Mouse (Mus musculus): Measurements from ENCODE around the gene Olfr1423. TPM values are rescaled to one million over a fixed set of nuclear protein-coding genes. Genes with fewer than 3 reads are reported as not detected.

Gene Olfr1423
- polyA plus RNA-seq, 1 experiment from 2014 or later = not detected

- H3K9ac ChIP-seq (ENCODE audit: low read depth, low read length) = peak overlapping the region; percentile 58
- peak overlapping the region; percentile 56 for H3K4me3 ChIP-seq (ENCODE audit: low read depth, low read length)
- under 1% methylated on average over 49 of the region's 49 CpGs for WGBS
- no peaks in the 10 kb centered on the region for H3K9me3 ChIP-seq (ENCODE audit: control insufficient read depth)
- TF ChIP-seq CTCF (IDR thresholded peaks at IDR 0.05; ENCODE audit: low read depth) = peak; percentile 81
- H3K27ac ChIP-seq (ENCODE audit: low read depth, low read length) = peak overlapping the region; percentile 93
- no peaks in the 10 kb centered on the region for H3K27me3 ChIP-seq (replicated peaks; ENCODE audit: control insufficient read depth, insufficient read depth, low read length)
- H3K4me2 ChIP-seq (replicated peaks; ENCODE audit: low read depth) = peak overlapping the region; percentile 82
- no peaks in the 10 kb centered on the region for H3K36me3 ChIP-seq (ENCODE audit: control insufficient read depth, insufficient read depth)
- no peaks in the 10 kb centered on the region for H3K4me1 ChIP-seq (replicated peaks; ENCODE audit: control insufficient read depth, insufficient read depth, low read length)
- ATAC-seq = peak; percentile 72
Observed at GRCm38 (mm10) chr19:12011560-12012556, 29.3 kb downstream of the Olfr1423 start.

GRCm38 (mm10) chr19:12010916-12011559, 30.1 kb downstream of the Olfr1423 start:
- Histone ChIP-seq H3K27me3 (replicated peaks; ENCODE audit: control insufficient read depth, insufficient read depth, low read length) (no peaks in the 10 kb centered on the region), H3K9ac (ENCODE audit: low read depth, low read length) (peak overlapping the region; percentile 67), H3K27ac (ENCODE audit: low read depth, low read length) (peak overlapping the region; percentile 93), H3K36me3 (ENCODE audit: control insufficient read depth, insufficient read depth) (no peaks in the 10 kb centered on the region), H3K9me3 (ENCODE audit: control insufficient read depth) (no peaks in the 10 kb centered on the region), H3K4me3 (ENCODE audit: low read depth, low read length) (peak overlapping the region; percentile 56), H3K4me1 (replicated peaks; ENCODE audit: control insufficient read depth, insufficient read depth, low read length) (no peaks in the 10 kb centered on the region), H3K4me2 (replicated peaks; ENCODE audit: low read depth) (peak overlapping the region; percentile 82)
- peak; percentile 40 for ATAC-seq
- under 1% methylated on average over 26 of the region's 26 CpGs for WGBS
- no peak for TF ChIP-seq CTCF (IDR thresholded peaks at IDR 0.05; ENCODE audit: low read depth)

GRCm38 (mm10) chr19:12010281-12010771, 30.8 kb downstream of the Olfr1423 start:
- TF ChIP-seq CTCF (IDR thresholded peaks at IDR 0.05; ENCODE audit: low read depth) = no peak
- under 1% methylated on average over 24 of the region's 24 CpGs for WGBS

GRCm38 (mm10) chr19:12009501-12010280, 31.4 kb downstream of the Olfr1423 start:
- no peak for TF ChIP-seq CTCF (IDR thresholded peaks at IDR 0.05; ENCODE audit: low read depth)
- Histone ChIP-seq H3K27ac (ENCODE audit: low read depth, low read length) (peak overlapping the region; percentile 93), H3K9ac (ENCODE audit: low read depth, low read length) (peak overlapping the region; percentile 67), H3K27me3 (replicated peaks; ENCODE audit: control insufficient read depth, insufficient read depth, low read length) (no peaks in the 10 kb centered on the region), H3K4me2 (replicated peaks; ENCODE audit: low read depth) (peak overlapping the region; percentile 82), H3K9me3 (ENCODE audit: control insufficient read depth) (no peaks in the 10 kb centered on the region), H3K4me3 (ENCODE audit: low read depth, low read length) (peak overlapping the region; percentile 56), H3K36me3 (ENCODE audit: control insufficient read depth, insufficient read depth) (no peaks in the 10 kb centered on the region), H3K4me1 (replicated peaks; ENCODE audit: control insufficient read depth, insufficient read depth, low read length) (no peaks in the 10 kb centered on the region)
- WGBS = 2% methylated on average over 24 of the region's 24 CpGs
- 0 out of 2 replicates have a peak, but pooled peaks have one; percentile 0 for ATAC-seq

More at GRCm38 (mm10) chr19:12010281-12010771, 30.8 kb downstream of the Olfr1423 start:
- H3K4me1 ChIP-seq (replicated peaks; ENCODE audit: control insufficient read depth, insufficient read depth, low read length) = no peaks in the 10 kb centered on the region
- peak overlapping the region; percentile 93 for H3K27ac ChIP-seq (ENCODE audit: low read depth, low read length)
- peak; percentile 58 for ATAC-seq
- H3K9me3 ChIP-seq (ENCODE audit: control insufficient read depth) = no peaks in the 10 kb centered on the region
- H3K4me3 ChIP-seq (ENCODE audit: low read depth, low read length) = peak overlapping the region; percentile 56
- H3K36me3 ChIP-seq (ENCODE audit: control insufficient read depth, insufficient read depth) = no peaks in the 10 kb centered on the region
- peak overlapping the region; percentile 82 for H3K4me2 ChIP-seq (replicated peaks; ENCODE audit: low read depth)
- H3K9ac ChIP-seq (ENCODE audit: low read depth, low read length) = peak overlapping the region; percentile 67
- H3K27me3 ChIP-seq (replicated peaks; ENCODE audit: control insufficient read depth, insufficient read depth, low read length) = no peaks in the 10 kb centered on the region

GRCm38 (mm10) chr19:12008410-12009380, 32.4 kb downstream of the Olfr1423 start:
- WGBS = 33% methylated on average over 17 of the region's 17 CpGs
- Histone ChIP-seq H3K4me1 (replicated peaks; ENCODE audit: control insufficient read depth, insufficient read depth, low read length) (no peaks in the 10 kb centered on the region), H3K9ac (ENCODE audit: low read depth, low read length) (no peak overlapping the region), H3K36me3 (ENCODE audit: control insufficient read depth, insufficient read depth) (no peaks in the 10 kb centered on the region), H3K27ac (ENCODE audit: low read depth, low read length) (no peak overlapping the region; the same call in 1 of the 2 replicates), H3K4me2 (replicated peaks; ENCODE audit: low read depth) (no peak overlapping the region; the same call in 1 of the 2 replicates), H3K4me3 (ENCODE audit: low read depth, low read length) (no peak overlapping the region), H3K27me3 (replicated peaks; ENCODE audit: control insufficient read depth, insufficient read depth, low read length) (no peaks in the 10 kb centered on the region), H3K9me3 (ENCODE audit: control insufficient read depth) (no peaks in the 10 kb centered on the region)
- TF ChIP-seq CTCF (IDR thresholded peaks at IDR 0.05; ENCODE audit: low read depth) = no peak
- no peak for ATAC-seq

Measured in intestine, postnatal 0 days (tissue).